Mouse (Mus musculus) mature B cell (primary cell): ENCODE data around the gene 1700029I15Rik.
"Not testable (repeated sequence)": the region's sequence is repeated elsewhere in the genome, so short reads cannot be mapped to it uniquely, and the experiment has no call there.

Experiments
- in situ Hi-C: fragments of 300-500 bp; cut with MboI; formaldehyde crosslinking; loops from 2 replicates; pipeline ENCODE4 v1.14.3; 2019

The 1700029I15Rik gene

DNA sequence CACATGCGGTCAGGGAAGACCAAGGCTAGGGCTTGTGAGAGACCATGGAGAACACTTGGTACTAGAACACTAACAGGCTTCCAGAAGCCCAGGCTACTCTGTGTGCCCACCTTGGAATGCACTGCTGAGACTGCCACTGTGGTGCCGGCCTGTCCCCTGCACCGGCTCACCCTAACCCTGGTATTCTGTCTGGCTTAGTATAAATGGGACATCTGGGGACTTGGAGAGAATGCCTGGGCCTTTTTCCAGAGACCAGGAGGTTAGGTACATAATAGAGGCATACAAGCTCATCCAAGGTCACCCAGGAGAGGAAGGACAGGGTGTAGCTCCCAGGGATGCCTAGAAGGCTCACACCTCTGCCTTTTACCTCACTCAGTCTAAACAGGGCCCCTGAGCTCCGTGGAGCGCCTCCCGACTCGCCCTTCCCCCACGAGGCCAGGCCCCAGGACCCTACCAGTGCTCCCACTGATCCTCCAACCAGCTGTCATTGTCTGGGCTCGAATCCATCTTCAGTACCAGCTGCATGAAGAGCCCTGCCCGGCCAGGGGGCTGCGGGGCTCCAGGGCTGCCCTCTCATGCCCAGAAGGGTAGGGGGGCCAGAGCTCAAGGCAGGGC is 9.5 kb downstream of the 1700029I15Rik start:
- in situ Hi-C loops: no loop called here

DNA sequence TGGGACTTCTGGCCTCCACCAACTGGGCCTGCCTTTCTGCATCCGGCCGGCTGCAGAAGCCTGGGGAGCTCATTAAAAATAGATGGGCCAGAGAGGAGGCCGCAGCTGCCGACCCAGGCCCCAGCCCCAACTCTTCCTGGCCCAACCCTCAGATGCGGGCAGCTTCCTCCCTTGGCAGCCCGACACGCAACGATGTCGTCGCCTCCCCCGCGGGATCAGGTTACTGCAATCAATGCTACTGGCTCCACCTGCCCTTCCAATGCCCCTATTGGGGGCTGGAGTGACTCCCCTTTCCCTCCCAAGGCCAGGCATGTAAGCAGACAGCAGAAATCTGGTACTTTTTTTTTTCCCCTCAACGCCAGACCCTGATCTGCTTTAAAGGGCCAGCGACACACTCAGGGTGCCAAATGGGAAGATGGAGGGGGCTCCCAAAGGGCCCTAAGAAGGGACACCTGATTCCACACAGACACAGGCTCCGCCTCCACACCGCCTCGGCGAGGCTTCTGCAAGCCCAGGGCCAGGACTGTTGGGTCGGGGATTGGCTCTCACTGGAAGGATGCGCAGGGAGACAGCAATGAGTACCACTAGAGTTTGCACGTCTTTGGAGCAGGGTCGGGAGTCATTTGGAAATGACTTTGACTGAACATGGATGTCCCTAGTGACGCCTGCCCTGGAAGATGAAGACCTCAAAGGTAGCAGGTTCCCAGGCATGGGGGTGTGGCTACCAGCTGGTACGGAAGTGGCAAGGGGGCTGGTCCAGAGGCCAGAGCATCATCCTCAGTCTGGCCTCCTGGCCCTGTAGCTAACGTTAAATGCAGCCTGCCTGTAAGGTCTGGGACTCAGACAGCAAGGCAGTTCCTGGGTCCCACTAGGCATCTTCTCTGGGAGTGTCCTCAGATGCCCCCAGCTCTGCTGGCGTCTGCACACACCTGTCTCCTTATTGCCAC is 10.3 kb downstream of the 1700029I15Rik start:
- in situ Hi-C loops: no loop called here

DNA sequence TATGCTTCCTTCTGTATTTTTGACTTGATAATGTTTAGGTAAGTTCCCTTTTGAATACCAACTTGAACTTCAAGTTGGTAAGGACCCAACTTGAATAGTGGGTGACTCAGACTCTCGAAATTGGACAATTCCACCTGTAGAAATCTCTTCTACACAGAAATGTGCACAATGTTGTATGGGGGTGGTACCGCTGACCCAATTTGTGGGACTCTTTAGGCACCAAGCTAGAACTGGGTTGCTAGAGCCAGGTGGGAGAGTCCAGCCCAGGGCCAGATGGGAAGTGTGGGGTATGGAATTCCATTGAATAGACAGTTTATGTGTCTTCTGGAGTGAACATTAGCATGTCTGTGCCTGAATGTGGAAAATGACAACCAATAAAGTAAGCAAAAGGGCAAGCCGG is 13.2 kb downstream of the 1700029I15Rik start:
- in situ Hi-C loops: no loop called here

DNA sequence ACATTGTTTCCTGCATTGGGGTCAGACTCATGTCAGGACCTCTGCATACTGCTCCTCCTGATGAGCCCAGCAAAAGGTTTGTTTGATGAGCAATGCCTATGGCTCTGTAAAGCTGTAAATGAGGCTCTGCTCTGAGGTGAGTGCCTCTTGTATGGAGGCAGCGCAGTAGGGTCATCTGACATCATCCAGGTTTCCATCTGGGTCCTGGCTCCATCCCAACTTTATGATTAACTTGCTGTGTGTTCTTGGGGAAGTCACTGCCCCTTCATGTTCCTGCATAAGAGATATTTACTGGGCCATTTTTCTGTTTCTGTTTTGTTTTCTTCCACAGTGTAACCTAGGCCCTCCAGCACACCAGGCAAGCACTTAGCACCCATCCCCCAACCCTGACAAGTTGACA is 15.1 kb downstream of the 1700029I15Rik start:
- in situ Hi-C loops: no loop called here

DNA sequence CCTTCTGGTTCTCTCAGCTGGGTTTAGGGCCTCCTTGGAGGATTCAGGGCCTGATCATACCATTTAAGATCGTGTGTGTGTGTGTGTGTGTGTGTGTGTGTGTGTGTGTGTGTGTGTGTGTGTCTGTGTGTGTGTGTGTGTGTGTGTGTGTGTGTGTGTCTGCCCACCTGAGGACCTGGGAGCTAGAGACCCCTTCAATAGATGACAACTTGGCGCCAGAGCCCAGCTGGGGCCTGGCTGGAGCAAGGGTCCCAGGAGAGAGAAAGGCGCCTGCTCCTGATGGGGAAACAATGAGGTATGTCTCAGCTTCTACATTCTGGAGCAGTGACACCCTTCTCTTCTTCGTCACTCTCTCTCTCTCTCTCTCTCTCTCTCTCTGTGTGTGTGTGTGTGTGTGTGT is 17.5 kb downstream of the 1700029I15Rik start:
- in situ Hi-C loops: not testable (repeated sequence)

DNA sequence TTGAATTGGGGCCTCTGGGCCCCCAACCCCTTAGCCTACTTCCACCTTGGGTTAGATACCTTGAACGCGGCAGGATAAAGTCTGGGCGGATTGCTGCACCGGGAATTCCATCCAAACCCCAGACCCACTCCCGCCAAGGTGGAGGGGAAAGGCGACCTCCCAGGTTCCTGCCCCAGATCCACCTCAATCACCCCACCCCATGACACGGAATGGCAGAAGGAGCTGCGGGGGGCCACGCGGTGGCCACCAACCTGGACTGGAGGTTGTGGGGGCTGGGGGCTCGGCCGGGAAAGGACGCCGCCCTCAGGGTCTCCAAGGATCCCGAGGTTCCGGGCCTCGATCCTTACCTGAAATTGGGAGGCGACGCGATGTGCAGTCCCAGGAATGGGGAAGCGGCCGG is 18.3 kb downstream of the 1700029I15Rik start:
- in situ Hi-C loops: no loop called here

DNA sequence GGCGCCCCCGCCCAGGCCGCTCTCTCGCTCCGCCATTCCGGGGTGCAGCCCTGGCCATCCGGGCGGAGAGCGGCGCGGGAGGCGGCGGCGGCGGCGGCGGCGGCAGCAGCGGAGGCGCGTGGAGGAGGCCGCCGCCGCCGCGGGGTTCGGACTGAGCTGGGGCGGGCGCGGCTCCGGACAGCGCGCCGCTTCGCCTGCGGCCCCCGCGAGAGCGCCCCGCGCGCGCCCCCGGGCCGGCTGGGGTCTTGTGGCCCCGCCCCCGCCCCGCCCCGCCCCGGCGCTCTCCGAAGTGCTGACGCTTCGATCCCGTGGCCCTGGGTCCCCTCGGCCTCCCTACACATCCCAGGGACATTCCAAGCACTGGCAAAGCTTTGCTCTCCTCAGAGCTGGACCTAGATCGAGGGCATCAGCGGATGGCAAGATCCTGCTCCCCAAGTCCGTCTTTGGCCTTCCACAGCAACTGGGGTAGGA is 18.8 kb downstream of the 1700029I15Rik start, which contains the start of gene Mapk8ip1:
TSS of gene Mapk8ip1 (minus strand) at position 173 of the 471 bp plus-strand sequence.
- in situ Hi-C loops: no loop called here

DNA sequence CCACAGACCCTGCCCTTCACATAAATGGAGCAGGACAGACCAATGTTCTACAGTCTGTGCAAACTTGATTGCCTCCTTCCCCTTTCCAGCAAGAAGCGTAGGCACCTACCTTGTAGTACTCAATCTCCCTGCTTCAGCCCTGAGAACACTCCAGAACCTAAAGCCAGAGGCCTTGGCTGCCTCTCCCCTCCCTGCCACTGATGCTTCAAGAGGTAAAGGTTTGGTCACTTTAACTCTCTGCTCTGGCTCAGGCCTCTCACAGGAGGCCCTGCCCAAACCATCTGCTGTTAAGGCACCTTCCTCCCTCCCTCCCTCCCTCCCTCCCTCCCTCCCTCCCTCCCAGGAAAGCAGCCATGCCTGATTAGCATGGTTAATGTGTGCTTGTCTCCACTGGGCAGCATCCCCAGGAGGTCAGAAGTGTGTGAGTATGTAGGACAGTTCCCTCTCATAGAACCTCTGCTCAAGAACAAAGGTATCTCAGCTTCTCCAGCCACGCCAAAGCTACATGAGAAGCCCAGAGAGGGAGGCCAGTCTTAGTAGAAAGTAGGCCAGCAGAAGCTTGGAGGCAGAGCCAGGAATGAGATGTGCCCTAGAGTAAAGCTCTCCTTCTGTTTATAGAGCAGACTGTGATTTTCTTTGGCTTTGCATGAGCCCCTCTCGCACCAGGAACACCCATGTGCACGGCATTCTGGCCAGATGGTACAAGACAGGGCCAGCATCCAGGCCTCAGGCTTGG is 20.4 kb downstream of the 1700029I15Rik start:
- in situ Hi-C loops: no loop called here

DNA sequence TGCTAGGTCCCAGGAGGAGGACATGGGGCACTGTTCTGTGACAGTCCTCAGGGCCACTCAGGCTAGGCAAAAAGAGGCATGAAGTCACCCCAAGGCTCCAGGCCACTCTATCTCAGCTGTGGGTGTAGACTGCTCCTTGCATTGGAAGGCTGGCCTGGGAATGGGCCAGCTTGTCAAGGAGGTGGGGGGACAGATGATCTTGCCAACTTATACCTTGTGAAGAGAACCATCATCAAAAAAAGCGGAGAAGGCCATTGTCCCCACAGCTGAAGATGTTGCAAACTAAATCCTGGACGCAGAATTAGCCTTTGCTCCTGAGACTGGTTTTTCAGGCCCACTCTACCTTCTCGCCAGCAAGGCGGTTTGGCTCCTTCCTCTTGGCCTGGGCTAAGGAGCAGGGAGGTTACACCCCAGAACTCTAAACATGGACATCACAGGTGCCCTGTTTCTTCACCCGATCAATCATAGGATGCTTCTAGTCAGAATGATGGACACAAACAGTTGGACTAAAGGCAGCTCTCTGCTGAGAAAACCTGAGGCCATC is 21.5 kb downstream of the 1700029I15Rik start:
- in situ Hi-C loops: no loop called here

DNA sequence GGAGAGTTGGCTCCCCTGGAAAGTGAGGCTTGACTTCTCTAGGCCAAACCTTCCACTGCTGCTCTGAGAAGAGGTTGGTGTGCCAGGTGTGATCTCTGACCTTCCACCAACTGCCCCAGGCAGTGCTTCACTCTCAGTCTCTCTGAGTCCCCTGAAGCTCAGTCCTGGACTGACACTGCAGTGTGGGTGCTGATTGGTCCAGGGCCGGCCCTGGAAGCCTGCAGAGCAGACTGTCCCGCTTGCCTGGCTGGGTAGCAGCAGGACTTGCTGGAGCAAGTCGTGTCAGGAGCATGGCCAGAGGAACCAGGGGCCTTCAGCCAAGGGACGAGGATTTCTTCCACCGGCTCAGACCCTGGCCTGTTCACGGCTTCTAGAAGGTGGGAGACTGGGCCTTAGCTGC is 22.4 kb downstream of the 1700029I15Rik start:
- in situ Hi-C loops: no loop called here

DNA sequence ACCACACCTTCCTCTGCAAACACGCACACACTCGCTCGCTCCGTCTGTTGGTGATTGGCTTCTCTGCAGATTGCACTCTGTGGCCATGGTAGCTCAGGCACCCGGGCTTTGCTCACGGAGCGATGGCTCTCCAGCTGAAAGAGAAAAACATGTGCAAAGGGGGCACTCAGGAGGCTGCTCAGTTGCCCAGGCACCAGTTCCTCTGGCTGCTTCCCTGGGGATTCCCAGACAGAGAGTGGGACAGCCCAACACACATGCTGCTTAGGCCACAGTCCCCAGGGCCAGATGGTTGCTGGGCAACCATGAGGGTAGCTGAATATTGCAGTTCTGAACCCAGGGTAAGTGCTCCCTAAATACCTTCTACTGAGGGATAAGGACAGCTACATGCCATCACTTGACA is 23.3 kb downstream of the 1700029I15Rik start:
- in situ Hi-C loops: no loop called here

DNA sequence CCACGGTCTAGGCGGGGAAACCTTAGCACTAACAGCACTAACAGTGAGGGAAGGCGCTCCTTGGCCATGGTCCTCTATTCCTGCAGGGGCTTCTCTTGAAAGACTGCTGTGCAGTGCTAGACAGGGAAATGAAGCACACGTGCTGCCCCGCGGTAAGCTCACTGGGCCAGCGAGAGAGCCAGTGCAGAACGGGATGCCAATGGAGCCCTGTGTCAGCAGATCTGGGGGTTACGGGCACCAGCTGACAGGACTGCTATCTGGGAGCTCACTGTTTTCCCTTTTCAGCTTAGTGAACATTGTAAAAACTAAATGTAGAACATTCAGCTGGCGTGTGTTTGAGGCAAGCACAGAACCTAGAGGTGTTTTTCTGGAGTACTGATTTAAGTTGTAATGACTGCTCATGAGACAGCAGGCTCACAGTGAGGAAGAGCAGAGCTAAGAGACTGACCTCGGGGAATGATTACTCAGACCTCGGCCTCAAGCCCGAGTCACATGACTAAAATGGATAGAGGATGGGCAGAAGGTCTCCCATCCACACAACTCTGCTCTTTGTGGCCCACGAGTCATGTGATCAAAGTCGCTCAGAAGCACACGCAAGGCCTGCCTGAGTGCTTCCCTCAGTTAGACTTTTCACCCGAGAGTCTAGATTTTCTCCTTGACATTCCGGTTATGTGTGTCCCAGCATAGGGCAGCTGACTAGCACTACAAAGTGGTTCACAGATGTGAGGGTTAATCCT is 26.1 kb downstream of the 1700029I15Rik start:
- in situ Hi-C loops: no loop called here

DNA sequence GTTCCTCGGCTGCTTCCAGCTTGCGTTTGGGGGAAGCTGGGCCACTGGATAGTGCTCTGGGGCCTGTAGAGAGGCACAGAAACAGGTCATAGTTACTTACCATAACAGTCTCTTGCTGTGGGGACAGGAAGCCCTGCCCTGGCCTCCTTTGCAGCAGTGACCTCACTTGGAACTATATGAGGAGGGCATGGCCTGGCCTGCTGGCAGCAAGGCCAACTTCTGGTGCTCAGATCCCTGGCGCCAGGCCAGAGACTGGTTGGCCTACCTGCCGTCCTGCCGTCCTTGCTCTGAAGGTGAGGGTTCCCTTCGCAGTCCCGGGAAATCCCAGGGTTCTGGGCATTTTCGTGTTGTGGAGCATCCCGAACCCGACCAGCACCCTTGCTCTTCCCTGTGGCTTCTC is 29.4 kb downstream of the 1700029I15Rik start:
- in situ Hi-C loops: no loop called here

DNA sequence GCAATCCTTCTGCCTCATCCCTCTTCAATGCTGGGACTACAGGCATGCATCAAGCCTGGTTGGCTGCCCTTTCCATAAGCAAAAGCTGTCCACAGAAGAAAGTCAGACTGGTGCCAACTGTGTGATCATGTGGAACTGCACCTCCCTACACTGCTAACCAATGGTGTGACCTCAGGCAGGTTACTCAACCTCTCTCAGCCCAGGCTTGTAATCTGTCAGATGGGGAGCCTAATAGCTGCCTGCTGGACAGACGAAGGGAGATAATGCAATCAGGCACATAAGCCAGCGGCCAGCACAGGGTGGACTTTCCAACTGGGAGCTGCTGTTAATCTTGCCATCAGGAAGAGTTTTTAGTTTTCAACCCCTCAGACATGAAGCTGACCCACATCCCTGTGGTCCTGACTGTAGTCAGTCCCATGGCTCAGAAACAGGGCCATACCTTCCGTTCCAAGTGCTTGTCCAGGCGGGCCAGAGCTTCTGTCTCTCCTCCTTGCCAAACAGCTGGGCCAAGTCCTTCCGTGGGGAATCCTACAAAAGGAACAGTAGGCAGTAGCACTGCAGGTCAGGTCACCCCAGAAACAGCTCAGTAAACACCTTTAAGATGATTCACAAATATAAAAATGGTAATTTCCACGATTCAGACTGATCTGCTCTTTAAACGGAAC is 39.5 kb downstream of the 1700029I15Rik start:
- in situ Hi-C loops: no loop called here

DNA sequence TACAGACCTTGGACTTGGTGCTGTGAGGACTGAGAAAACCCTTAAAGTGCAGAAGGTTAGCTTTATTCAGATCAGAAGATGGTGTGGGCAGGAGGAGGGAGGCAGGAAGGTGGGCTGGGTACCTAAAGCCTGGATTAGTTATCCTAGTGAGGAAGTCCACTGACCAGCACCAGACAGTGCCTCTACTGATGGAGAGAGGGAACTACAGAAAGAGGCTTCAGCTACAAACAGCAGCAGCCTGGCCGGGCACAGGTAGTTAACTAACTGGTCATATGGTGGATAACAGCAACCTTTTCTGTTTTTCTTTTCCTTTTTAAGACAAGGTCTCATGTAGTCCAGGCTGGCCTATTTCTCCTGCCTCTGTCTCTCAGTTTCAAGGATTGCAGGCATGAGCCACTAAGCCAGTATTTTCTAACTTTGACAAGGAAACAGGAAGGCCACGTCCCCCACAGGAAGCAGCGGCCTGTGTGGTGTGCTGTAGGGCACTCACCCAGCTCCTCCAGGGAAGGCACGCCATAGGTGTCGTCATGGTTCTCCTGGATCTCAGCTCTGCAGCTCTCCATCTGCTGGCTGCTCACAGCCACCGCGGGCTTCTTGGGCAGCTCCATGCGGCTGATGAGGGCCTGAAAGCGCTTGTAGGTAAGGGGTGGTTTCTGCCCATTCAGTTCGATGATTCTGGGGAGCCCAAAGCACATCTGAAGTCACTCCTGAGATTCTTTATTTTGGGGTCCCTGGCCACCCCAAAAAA is 40.2 kb downstream of the 1700029I15Rik start:
- in situ Hi-C loops: no loop called here

DNA sequence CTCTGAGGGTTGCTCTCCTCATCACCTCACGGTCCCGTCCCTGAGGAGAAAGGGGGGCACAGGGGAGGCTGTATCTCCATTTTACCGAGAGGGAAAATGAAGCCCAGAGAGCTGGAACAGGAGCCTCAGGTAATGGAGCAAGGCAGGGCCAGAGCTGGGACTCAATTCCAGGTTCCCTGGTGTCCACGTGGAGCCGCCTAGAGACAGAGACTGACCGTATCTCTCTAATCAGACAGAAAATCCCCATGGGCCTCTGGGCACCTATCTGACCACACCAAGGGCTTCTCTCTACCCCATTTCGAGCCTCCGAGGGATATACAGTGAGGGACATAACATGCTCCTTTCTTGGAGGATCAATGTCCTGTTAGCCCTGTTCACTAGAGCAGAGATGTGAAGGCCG is 40.8 kb downstream of the 1700029I15Rik start:
- in situ Hi-C loops: no loop called here

DNA sequence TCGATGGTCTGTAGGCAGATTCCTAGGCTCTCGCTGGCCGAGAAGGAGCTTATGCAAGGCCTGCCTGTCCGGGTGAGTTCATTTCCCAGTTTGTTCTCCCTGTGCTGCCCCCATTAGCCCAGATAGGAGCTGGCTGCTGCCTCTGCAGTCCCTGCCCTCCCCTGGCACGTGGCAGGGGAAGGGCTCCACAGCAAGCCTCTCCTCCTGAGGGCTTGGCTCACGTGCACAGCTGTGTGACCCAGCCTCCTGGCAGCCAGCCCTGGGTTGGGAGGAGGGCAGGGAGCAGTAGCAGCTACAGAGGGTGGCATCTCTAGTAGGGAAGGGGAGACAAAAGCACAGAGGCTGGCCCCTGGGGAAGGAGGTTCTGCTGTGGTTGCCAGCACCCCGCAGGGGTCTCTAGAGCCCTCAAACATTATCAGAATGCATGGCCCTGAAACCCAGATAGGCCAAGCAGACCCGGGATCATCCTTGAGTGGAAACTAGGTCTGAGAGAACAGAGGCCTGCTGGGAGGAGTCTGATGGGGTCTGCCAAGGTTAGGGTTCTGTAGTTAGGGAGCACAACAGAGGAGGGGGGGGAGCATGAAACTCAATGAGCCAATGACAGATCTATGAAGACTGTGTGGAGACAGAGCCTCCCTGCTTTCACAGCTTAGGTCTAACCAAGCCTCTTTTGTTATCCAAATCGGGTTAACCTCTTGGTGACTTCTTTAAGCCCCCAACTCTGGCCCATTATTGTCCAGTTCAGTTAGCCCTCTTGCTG is 41.5 kb downstream of the 1700029I15Rik start:
- in situ Hi-C loops: no loop called here

DNA sequence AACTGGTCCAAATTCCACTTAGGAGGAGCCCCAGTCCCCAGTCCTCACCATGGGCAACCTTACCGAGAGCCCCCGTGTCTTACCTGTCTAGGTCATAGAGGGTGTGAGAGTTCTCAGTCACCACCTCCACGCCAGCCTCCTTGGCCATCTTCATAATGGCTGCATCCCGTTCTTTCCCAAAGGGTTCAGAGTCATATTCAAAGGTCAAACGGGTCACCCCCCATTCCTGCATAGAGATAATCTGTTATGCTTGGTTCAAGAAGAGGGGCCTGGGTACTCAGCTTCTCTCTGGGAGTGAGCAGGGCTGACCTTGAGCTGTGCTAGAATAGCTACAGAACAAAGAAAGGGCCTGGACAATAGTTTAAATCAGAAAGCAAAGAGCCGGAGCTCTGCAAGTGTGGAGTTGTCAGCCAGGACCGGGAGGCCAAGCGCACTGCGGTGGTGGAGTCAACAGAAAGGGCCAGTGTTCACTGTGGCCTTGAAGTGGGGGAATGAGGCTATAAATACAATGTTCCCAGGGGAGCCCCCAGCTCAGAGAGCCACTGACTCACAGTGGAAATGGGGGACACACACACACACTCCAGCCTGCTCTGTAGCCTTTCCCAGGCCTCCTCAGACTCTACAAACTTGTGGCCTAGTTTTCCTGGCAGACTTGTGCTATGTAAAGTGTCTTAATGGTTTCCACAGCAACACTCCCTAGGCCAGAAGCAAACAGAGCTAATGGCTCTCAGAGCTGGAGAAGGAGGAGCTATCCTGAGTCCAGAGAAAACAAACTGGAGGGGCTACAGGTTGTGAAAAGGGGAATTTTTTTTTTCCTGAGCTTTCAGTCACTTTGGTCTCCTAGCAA is 42.3 kb downstream of the 1700029I15Rik start:
- in situ Hi-C loops: no loop called here
